Mouse (Mus musculus) bone marrow macrophage, adult 2 months (primary cell): ENCODE results near the gene Ptpra. TPM values are rescaled to one million over a fixed set of nuclear protein-coding genes. Genes with fewer than 3 reads are reported as not detected.

ENCODE experiments used
- H3K27ac ChIP-seq: 2 replicates; pipeline ENCODE4 v1.5.1; 2012; ENCODE audit warnings: low read depth, low read length; ENCODE audit not compliant: insufficient read depth
- H3K4me1 ChIP-seq: 2 replicates; pipeline ENCODE4 v1.6.1; 2012; ENCODE audit warnings: low read length; ENCODE audit not compliant: control insufficient read depth, insufficient read depth
- H3K4me3 ChIP-seq: 2 replicates; pipeline ENCODE4 v1.5.1; 2012; ENCODE audit warnings: mild to moderate bottlenecking, low read length, moderate library complexity; ENCODE audit not compliant: insufficient read depth
- CTCF ChIP-seq: IDR thresholded peaks from 2 replicates; pipeline ENCODE4 v1.5.1; 2012; ENCODE audit warnings: low read depth, mild to moderate bottlenecking, low read length, moderate library complexity
- POLR2A ChIP-seq: IDR thresholded peaks from 2 replicates; pipeline ENCODE4 v1.6.1; 2012; ENCODE audit warnings: mild to moderate bottlenecking, low read depth, low read length, borderline replicate concordance
- polyA plus RNA-seq: library from polyadenylated mRNA; stranded (reverse); fragments of >200 nt; gene quantifications from 2 replicates; pipeline ENCODE4 v1.2.4, GENCODE M21; 2012; ENCODE audit not compliant: missing spikeins, insufficient read depth, insufficient read length

Gene Ptpra
- 195 and 229 TPM in 2 replicates for polyA plus RNA-seq

- TF ChIP-seq CTCF: no peak
- TF ChIP-seq POLR2A: no peak
- peak within 1 kb of the TSS; percentile 55 for H3K27ac ChIP-seq
- H3K4me1 ChIP-seq: peaks cover 24% of the 10 kb centered on the region
- peak within 1 kb of the TSS; percentile 91 for H3K4me3 ChIP-seq
Observed at GRCm38 (mm10) chr2:130449794-130450433, at the start of gene Ptpra. Gene Ptpra (plus strand): TSS chr2:130450278.

GRCm38 (mm10) chr2:130401891-130402290, 48.2 kb upstream of the Ptpra start:
- TF ChIP-seq CTCF (no peak), POLR2A (no peak)
- no peak overlapping the region for H3K4me3 ChIP-seq
- H3K4me1 ChIP-seq: no peaks in the 10 kb centered on the region
- H3K27ac ChIP-seq: no peak overlapping the region

GRCm38 (mm10) chr2:130404939-130405338, 45.1 kb upstream of the Ptpra start, which contains the start of the genes Gm28372 and 1700020A23Rik:
Gene Gm28372 (plus strand): TSS chr2:130405239.
Gene 1700020A23Rik (plus strand): TSS chr2:130405259.
- Histone ChIP-seq H3K4me1 (no peaks in the 10 kb centered on the region), H3K4me3 (no peak within 1 kb of the TSS), H3K27ac (no peak within 1 kb of the TSS)
- TF ChIP-seq POLR2A (no peak), CTCF (no peak)

- H3K4me1 ChIP-seq: no peaks in the 10 kb centered on the region
- TF ChIP-seq POLR2A (no peak), CTCF (no peak)
- no peak within 1 kb of the TSS for H3K4me3 ChIP-seq
- no peak within 1 kb of the TSS for H3K27ac ChIP-seq
Observed at GRCm38 (mm10) chr2:130406178-130406577, 43.9 kb upstream of the Ptpra start, which contains the start of gene Tmem239. Gene Tmem239 (plus strand): TSS chr2:130406478.

GRCm38 (mm10) chr2:130408194-130408593, 41.9 kb upstream of the Ptpra start:
- H3K4me1 ChIP-seq: peaks cover 9% of the 10 kb centered on the region
- no peak overlapping the region for H3K27ac ChIP-seq
- H3K4me3 ChIP-seq: no peak overlapping the region
- TF ChIP-seq POLR2A (no peak), CTCF (no peak)

- TF ChIP-seq CTCF: peak; percentile 86
- TF ChIP-seq POLR2A: no peak
- no peak overlapping the region for H3K4me3 ChIP-seq
- H3K27ac ChIP-seq: no peak overlapping the region
- peaks cover 9% of the 10 kb centered on the region for H3K4me1 ChIP-seq
Observed at GRCm38 (mm10) chr2:130411558-130412495, 38.3 kb upstream of the Ptpra start.

GRCm38 (mm10) chr2:130412775-130413174, 37.3 kb upstream of the Ptpra start:
- H3K27ac ChIP-seq: no peak overlapping the region
- TF ChIP-seq POLR2A (no peak), CTCF (no peak)
- H3K4me1 ChIP-seq: peaks cover 9% of the 10 kb centered on the region
- H3K4me3 ChIP-seq: no peak overlapping the region

- peak; percentile 24; the same call in 1 of the 2 replicates for TF ChIP-seq CTCF
- no peak for TF ChIP-seq POLR2A
- Histone ChIP-seq H3K4me3 (no peak overlapping the region), H3K27ac (no peak overlapping the region), H3K4me1 (peaks cover 9% of the 10 kb centered on the region)
Observed at GRCm38 (mm10) chr2:130414094-130414856, 35.8 kb upstream of the Ptpra start.
